Mouse (Mus musculus) testis, postnatal 14 days (tissue): ENCODE measurements at regions not wholly inside any gene's neighbourhood (a gene's known extent, or its start where the extent isn't known, plus 50 kb on each side); places are given as distances from the start of the nearest gene placed in this dataset.

ENCODE experiments used
- DNase-seq: peaks from one replicate; pipeline ENCODE4 v3.0.0; 2021; ENCODE audit warnings: low spot score

GRCm38 (mm10) chr2:79510485-79511094, 54.0 kb upstream of the Cerkl start:
- no peak for DNase-seq

DNA sequence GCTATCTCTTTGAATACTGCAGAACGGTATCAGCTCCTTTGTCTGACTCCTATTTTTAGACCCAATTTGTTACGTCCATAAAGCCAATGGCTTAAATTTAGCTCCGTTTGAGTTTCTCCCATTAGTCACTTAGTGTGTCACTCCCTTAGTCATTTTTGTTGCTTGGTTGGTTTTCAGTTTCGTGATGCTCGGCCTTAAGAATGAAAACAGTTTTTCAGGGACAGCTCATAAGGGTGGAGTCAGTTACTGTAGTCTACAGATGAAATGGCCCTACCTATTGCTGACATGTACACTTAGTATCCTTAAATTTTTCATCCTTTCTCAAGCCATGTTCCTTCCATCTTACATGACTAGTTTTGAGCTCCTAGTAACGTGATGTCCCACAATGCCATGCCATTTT, 54.5 kb upstream of the Cerkl start:
- DNase-seq, result no peak

GRCm38 (mm10) chr2:79511676-79512323, 55.2 kb upstream of the Cerkl start:
- DNase-seq, result peak; percentile 13

DNA sequence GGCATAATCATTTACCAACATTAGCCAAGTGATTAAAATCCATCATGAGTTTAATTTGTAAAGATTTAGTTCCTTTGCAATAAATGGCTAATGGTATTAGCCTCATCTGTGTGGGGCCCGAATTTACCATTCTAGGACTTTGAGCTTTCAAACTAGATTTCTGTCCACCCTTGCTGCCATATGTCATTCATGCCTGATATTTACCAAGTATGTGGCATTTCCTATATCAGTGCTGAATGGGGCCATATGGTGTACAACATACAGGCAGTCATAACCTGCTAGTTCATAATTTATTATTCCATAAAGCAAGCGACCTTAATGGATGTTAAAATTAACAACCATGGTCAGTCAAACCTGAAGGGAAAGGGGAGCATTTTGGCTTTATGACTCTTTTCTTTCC, 55.8 kb upstream of the Cerkl start:
- no peak for DNase-seq

GRCm38 (mm10) chr2:79513726-79514125, 57.1 kb upstream of the Cerkl start:
- no peak for DNase-seq

- DNase-seq, result no peak
Observed at GRCm38 (mm10) chr2:79518046-79518750, 61.6 kb upstream of the Cerkl start.

- peak; percentile 6 for DNase-seq
Observed at GRCm38 (mm10) chr2:79519799-79520449, 63.3 kb upstream of the Cerkl start.

GRCm38 (mm10) chr2:79523441-79523840, 66.9 kb upstream of the Cerkl start:
- no peak for DNase-seq

GRCm38 (mm10) chr2:79527529-79527928, 70.9 kb upstream of the Cerkl start:
- DNase-seq, result no peak

- no peak for DNase-seq
Observed at GRCm38 (mm10) chr2:79528347-79528990, 71.9 kb upstream of the Cerkl start.

GRCm38 (mm10) chr2:79529185-79529584, 72.6 kb upstream of the Cerkl start:
- DNase-seq, result no peak

DNA sequence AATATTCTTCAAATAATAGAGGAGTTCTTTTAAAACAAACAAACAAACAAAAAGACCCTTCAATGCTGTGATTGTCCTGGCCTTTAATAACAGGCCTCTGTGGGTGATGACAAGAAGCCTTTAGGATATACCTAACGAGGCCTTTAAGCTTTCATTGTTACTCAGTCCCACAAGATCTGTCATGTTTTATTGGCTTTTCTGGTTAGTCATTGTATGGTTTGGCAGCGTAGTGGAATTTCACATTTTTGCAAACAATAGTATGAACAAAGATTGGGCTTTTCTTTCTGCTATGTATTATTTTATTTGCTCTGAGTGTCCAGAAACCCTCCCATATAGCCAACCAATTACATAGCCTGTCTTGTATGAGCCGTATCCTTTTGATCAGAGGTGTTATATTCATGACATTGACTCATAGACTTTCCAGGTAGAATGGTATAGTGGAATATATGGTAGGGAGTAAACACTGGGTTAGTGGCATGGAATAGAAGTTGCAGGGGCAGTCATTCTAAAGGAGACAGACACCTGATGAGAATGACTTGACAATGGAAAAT, 76.1 kb upstream of the Cerkl start:
- DNase-seq, result no peak

GRCm38 (mm10) chr2:79537126-79537875, 80.7 kb upstream of the Cerkl start:
- DNase-seq, result no peak

GRCm38 (mm10) chr2:79540384-79540783, 83.8 kb upstream of the Cerkl start:
- DNase-seq, result no peak

DNA sequence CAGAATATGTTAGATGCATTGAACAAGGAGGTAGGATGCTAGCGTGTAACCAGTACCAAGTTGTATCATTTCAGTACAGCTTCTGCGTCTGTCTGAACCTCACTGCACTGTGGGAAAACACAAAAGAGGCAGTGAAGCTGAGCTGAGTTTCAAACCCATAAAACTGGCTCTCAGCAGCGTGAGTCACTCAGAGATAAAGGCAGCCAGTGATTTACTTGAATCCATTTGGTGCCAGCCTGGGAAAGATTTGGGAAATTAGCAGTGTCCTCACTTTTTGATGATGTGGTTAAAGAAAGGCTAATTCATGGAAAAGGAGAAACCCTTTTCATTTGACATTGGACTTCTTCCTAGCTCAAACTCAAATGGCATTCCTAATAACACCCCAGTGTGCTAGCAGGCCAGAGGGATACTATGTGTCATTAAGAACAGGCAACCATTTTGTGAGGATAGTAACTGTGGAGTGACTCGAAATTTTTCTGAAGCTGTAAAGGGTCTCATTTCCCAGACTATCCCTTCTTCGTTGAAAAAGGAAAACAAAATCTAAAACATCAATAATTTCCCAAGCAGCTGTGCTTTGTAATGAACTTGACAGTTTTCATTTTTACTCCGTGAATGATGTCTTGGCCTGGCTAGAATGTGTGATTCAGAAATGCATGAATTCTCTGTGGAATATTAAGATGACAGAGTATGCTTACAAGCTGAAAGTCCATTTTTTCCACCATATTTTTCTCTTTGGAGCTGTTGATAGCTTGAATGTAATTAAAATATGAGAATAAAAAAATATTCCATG, 85.8 kb upstream of the Cerkl start:
- no peak for DNase-seq

DNA sequence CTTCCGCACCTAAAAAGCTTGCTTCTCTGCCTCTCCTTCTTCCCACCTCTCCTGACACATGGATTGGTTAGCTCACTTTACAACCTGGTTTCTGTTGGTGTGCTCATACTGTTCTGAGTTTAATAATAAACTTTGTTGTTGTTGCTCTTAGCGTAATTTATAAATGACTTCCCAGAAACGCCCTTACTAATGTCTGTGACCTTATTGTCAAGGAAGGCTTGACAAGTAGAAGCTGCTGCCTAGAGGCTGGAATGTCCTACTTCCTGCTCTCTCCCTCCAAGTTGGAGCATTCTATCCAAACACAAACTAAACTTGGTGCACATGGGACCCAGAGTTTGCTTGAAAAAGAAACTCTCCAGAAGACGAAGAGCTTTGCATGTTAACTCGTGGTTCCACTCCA, 86.9 kb upstream of the Cerkl start:
- no peak for DNase-seq

DNA sequence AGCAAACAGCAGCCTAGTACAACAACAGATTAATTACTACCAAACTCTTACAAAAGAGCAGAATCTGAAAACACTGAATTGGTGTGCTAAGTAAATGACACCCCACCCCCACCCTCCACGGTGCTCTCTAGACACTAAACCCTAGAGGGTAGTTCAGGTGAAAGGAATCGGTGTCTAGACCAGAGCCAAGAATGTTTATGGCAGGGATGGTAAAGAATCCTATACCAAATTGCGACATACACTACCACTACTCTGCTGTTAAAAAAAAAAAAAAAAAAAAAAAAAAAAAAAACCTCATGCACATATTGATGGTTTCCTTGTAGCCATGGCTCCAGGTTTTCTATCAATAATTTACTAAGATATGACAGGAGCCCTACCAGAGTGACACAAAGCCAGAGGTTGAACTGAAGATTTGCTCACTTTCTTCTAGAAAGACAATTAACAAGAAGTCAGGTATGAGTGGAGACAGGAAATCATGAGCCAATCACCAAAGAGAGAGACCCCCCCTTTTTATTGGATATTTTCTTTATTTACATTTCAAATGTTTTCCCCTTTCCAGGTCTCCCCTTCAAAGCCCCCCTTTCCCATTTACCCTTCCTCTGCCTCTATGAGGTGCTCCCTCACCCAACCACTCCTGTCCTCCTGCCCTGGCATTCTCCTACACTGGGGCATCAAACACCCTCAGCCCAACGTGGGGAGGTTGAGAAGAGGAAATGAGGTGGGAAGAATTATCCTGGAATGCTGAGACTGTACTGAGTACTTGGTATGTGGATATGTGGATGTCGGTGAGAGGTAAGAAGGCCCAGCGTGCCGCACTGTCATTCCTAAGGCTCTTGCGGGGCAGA, 87.6 kb upstream of the Cerkl start:
- no peak for DNase-seq

DNA sequence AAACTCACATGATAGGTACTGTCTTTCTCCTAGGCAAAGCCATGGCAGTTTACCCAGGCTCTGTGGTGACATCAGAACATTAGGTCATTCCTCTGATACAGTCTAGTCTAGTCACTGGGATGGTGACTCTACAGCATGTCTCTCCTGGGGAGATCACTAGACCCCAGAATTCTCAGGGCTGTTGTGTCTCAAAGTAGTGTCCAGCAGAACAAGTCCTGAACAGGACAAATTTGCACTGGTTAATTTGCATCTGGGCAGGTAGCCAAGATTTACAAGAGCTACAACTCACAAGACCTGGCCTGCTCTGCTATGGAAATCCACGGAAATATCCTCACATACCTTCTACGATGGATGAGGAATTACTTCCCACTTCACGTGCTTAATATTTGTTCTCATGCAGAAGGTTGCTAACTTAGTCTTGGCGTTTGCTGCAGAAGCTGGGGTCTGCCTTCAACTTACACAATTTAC, 88.2 kb upstream of the Cerkl start:
- DNase-seq, result no peak

DNA sequence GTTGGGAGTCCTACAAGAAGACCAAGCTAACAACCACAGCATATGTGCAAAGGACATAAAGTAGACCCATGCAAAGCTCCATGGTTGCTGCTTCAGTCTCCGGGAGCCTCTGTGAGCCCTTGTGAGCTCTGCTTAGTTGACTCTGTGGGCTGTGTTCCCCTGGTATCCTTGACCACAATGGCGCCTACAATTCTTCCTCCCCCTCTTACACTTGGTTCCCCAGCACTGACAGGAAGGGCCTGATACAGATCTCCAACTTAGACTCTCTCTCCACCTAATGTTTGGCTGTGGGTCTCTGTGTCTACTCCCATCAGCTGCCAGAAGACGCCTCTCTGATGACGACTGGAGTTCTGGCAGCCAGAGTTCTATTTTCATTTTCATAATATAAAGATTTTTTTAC, 88.9 kb upstream of the Itprid2 start:
- no peak for DNase-seq

- no peak for DNase-seq
Observed at GRCm38 (mm10) chr2:79547284-79547683, 87.9 kb upstream of the Itprid2 start.
